Mouse (Mus musculus) megakaryocyte progenitor cell, adult 5-6 weeks (primary cell): ENCODE measurements around the gene Gcm1. TPM values are rescaled to one million over a fixed set of nuclear protein-coding genes. Genes with fewer than 3 reads are reported as not detected.
"Not testable (repeated sequence)": the region's sequence is repeated elsewhere in the genome, so short reads cannot be mapped to it uniquely, and the experiment has no call there.

ENCODE experiments used
- ATAC-seq: replicated peaks from 2 replicates; pipeline ENCODE4 v1.8.0; 2016; ENCODE audit warnings: mild to moderate bottlenecking, moderate TSS enrichment, inconsistent platforms; ENCODE audit not compliant: poor library complexity
- total RNA-seq, 2 experiments: library from RNA; stranded (forward) in 1 of 2; stranded (reverse) in 1 of 2; fragments of 157-497, 149-512 nt in 1 of 2; fragments of 200-1000 nt in 1 of 2; gene quantifications; 2 replicates each; pipeline versions ENCODE4 v1.2.3 to v1.2.4; 2015 to 2017

The Gcm1 gene
- total RNA-seq, 2 experiments from 2014 or later = not detected

GRCm38 (mm10) chr9:78045171-78045570 lies 6.6 kb upstream of the Gcm1 start:
- ATAC-seq = no peak

DNA sequence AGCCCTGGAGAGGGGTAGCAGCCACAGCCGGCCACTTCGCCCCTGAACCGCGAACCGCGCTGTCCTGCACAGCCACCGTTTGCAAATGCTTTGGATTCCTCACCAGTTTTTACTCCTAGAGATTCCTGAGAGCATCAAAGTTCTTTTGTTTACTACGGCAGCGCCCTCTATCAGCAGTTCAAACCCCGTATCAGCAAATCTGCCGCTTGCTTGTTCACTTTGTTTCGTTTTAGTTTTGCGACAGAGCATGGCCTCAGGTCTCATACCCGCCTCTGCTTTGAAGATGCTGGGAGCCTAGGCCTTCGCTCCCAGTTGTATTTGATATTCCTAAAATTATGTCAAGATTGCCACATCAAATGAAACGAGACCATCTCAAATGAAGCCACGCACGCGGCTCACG lies 5.0 kb upstream of the Gcm1 start:
- peak; percentile 50 for ATAC-seq

- 0 out of 2 replicates have a peak, but pooled peaks have one; percentile 39 for ATAC-seq
Measured at GRCm38 (mm10) chr9:78050452-78050970, 1.2 kb upstream of the Gcm1 start.

- ATAC-seq = no peak
Measured at GRCm38 (mm10) chr9:78053821-78054220, 2.1 kb downstream of the Gcm1 start.

DNA sequence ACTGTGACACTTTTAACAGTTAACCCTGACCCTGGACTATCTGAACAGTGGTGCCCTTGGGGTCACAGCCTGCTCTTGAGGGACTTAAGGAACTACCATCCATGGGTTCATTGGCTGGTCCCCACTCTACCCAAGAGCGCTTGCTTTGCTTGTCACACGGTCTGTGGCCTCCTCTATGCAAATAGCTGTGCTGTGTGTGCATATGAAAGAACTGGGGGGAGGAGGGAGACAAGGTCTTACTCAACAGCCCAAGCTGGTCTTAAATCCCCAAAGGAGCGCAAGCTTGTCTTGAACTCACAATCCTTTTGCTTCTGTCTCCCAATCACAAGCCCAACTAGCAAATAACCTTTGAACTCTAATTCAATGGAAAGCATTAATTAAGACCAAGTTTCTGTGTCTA lies 2.6 kb downstream of the Gcm1 start:
- ATAC-seq = no peak

DNA sequence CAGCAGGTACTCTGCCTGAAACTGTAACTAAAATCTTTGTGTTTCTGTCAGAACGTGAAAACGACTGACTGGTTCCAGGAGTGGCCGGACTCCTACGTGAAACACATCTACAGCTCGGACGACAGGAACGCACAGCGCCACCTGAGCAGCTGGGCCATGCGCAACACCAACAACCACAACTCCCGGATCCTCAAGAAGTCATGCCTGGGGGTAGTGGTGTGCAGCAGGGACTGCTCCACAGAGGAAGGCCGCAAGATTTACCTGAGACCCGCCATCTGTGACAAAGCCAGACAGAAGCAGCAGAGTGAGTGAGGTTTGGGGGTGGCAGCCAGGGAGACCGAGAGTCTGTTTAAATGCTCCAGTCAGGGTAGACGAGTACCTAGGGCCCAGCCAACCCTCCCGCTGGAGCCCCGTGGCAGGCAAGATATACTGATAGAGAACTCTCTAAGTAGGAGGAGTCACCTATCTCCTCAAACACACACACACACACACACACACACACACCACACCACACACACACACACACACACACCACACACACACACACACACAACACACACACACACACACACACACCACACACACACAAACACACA lies 7.9 kb downstream of the Gcm1 start:
- peak; percentile 91 for ATAC-seq

DNA sequence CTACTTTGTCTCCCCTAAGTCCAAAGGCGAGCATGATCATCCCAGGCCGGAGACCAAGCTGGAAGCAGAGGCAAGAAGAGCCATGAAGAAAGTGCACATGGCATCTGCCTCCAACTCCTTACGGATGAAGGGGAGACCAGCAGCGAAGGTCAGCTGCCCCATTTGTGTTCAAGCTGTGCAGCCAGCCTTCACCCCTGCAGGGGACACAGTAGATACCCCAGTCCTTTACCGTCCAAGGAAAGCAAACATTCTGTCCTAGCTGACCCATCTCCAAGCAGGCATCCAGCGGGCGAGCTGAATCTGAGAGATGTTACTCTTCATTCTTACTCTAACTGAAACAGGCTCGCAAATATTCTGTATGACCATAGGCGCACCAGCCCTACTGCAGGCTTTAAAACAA lies 10.7 kb downstream of the Gcm1 start:
- ATAC-seq = no peak

DNA sequence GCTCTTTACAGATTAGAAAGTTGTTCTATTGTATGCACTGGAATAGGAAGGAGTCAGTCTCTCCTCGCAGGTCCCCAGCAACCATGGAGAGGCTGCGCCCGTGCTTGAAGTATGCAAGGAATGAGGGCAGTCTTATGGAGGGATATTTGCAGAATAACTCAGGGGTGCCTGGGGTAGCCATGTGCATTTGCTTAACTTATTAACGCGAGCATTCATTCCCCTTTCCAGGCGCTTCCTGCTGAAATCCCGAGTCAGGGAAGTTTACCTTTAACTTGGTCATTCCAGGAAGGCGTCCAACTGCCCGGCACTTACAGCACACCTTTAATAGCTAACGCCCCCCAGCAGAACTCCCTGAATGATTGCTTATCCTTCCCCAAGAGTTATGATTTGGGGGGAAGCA lies 12.4 kb downstream of the Gcm1 start:
- no peak for ATAC-seq

- ATAC-seq = no peak
Measured at GRCm38 (mm10) chr9:78070496-78070895, 18.8 kb downstream of the Gcm1 start.

GRCm38 (mm10) chr9:78071626-78072025 lies 19.9 kb downstream of the Gcm1 start:
- ATAC-seq = peak; percentile 96

DNA sequence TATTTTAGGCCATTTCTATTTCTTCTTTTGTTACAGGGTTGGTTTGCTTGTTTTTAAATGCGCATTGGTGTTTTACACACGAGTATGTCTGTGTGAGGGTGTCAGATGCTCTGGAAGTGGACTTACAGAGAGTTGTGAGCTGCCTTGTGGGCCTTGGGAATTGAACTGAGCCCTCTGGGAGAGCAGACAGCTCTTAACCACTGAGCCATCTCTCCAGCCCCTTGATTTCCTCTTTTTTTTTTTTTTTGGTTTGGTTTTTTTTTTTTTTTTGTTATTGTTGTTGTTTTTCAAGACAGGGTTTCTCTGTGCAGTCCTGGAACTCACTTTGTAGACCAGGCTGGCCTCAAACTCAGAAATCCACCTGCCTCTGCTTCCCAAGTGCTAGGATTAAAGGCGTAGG lies 21.6 kb downstream of the Gcm1 start:
- ATAC-seq = not testable (repeated sequence)

GRCm38 (mm10) chr9:78073713-78074340 lies 22.1 kb downstream of the Gcm1 start:
- no peak; the same call in 1 of the 2 replicates for ATAC-seq

GRCm38 (mm10) chr9:78075256-78075655 lies 23.5 kb downstream of the Gcm1 start:
- no peak for ATAC-seq

GRCm38 (mm10) chr9:78078240-78078639 lies 26.5 kb downstream of the Gcm1 start:
- peak; percentile 62 for ATAC-seq

- no peak for ATAC-seq
Measured at GRCm38 (mm10) chr9:78081835-78082234, 30.1 kb downstream of the Gcm1 start.

- no peak for ATAC-seq
Measured at GRCm38 (mm10) chr9:78084341-78084740, 32.6 kb downstream of the Gcm1 start.

GRCm38 (mm10) chr9:78085722-78086287 lies 34.1 kb downstream of the Gcm1 start:
- ATAC-seq = peak; percentile 88

DNA sequence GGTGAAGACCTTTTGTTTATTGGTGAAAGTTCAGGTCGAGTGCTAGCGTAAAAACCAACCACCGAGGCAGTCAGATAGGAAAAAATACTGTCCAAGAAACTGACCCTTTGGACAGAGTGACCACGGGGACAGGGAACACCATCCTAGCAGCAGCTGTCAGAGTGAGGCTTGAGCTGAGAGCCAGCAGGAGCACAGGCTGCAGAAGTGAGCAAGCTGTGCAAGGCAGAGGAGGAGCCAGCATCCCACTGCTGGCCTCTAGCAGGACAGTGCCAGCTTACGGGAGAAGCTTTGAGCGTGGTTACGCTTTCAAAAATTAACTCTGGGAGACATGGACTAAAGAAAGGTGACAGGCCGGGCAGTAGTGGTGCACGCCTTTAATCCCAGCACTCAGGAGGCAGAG lies 36.0 kb downstream of the Gcm1 start:
- ATAC-seq = no peak

DNA sequence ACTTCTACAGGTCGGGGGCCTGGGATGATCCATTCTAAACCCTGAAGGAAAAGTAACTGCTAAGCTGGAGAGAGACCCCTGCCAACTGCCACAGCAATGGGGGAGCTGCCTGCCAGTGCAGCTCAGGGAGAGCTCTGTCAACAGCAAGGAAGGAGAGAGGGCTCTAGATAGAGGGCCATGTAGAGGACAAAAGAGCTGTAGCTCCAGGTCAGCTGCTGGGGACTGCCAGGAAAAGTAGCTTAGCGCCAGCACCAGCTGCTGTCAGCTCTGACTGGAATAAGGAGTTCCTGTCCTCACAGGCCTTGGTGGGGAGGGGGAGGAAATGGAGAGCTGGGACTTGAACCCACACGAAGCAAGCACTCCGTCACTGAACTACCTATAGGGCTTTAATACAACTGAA lies 36.8 kb downstream of the Gcm1 start:
- no peak for ATAC-seq

- no peak for ATAC-seq
Measured at GRCm38 (mm10) chr9:78088971-78089370, 37.2 kb downstream of the Gcm1 start.

GRCm38 (mm10) chr9:78089906-78090305 lies 38.2 kb downstream of the Gcm1 start:
- ATAC-seq = no peak

DNA sequence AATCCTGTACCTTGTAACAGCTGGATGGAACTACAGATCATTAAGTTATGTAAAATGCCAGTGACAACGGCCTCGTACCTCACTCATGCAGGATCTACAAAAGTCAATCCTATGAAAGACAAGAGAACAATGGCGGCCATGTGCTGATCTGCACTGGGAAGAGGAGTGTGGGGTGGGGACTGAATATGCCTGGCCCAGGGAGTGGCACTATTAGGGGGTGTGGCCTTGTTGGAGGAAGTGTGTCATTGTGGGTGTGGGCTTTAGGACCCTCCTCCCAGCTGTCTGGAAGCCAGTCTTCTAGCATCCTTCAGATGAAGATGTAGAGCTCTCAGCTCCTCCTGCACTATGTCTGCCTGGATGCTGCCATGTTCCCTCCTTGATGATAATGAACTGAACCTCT lies 38.9 kb downstream of the Gcm1 start:
- ATAC-seq = no peak
